Mouse (Mus musculus) embryonic fibroblast, embryonic 13.5 days (primary cell): ENCODE results near the gene Hs6st2.

ENCODE experiments used
- CTCF ChIP-seq: IDR thresholded peaks from 2 replicates; pipeline ENCODE4 v1.5.1; 2011; ENCODE audit warnings: mild to moderate bottlenecking, control low read depth, low read length, moderate library complexity, borderline replicate concordance; ENCODE audit not compliant: insufficient read depth
- POLR2A ChIP-seq: IDR thresholded peaks from 2 replicates; pipeline ENCODE4 v1.6.1; 2011; ENCODE audit warnings: low read depth, mild to moderate bottlenecking, control low read depth, low read length, moderate library complexity

- no peak for TF ChIP-seq CTCF
- no peak for TF ChIP-seq POLR2A
Observed at GRCm38 (mm10) chrX:51590448-51591010, 91.1 kb downstream of the Hs6st2 start.
